Mouse (Mus musculus) heart, embryonic 15.5 days (tissue): ENCODE data around the gene Clrn3. TPM values are rescaled to one million over a fixed set of nuclear protein-coding genes. Genes with fewer than 3 reads are reported as not detected.
A peak's percentile ranks its signal among the peaks of the same experiment; 100 is the strongest.

Experiments used
- ATAC-seq: fragments of 200-750 bp; cut with Nextera tagmentation; replicated peaks from 2 replicates; pipeline ENCODE4 v1.8.0; 2017; ENCODE audit warnings: low read depth, moderate TSS enrichment; ENCODE audit not compliant: insufficient number of reproducible peaks, insufficient read depth, low FRiP score
- H3K27ac ChIP-seq: fragments of 300-500 bp; sonication (generic); 2 replicates; pipeline ENCODE4 v1.5.1; 2015; ENCODE audit warnings: mild to moderate bottlenecking, inconsistent platforms
- H3K27me3 ChIP-seq: fragments of 300-500 bp; sonication (generic); 2 replicates; pipeline ENCODE4 v1.6.1; 2015; ENCODE audit warnings: inconsistent platforms
- H3K36me3 ChIP-seq: fragments of 300-500 bp; sonication (generic); 2 replicates; pipeline ENCODE4 v1.6.1; 2015; ENCODE audit warnings: mild to moderate bottlenecking, inconsistent platforms
- H3K4me1 ChIP-seq: fragments of 300-500 bp; sonication (generic); replicated peaks from 2 replicates; pipeline ENCODE4 v1.6.1; 2015; ENCODE audit warnings: inconsistent platforms
- H3K4me2 ChIP-seq: fragments of 300-500 bp; sonication (generic); 2 replicates; pipeline ENCODE4 v1.6.1; 2015; ENCODE audit warnings: inconsistent platforms, mild to moderate bottlenecking, moderate library complexity
- H3K4me3 ChIP-seq: fragments of 300-500 bp; sonication (generic); 2 replicates; pipeline ENCODE4 v1.5.1; 2015; ENCODE audit warnings: mild to moderate bottlenecking, inconsistent platforms
- H3K9ac ChIP-seq: fragments of 300-500 bp; sonication (generic); 2 replicates; pipeline ENCODE4 v1.6.1; 2015; ENCODE audit warnings: mild to moderate bottlenecking, inconsistent platforms
- H3K9me3 ChIP-seq: fragments of 300-500 bp; sonication (generic); replicated peaks from 2 replicates; pipeline ENCODE4 v1.6.1; 2016; ENCODE audit warnings: inconsistent platforms
- WGBS: fragments of 180-500 bp; shearing (Covaris S2); methylation state at CpG from one replicate; pipeline ENCODE4 v1.1.7; 2015; ENCODE audit warnings: mixed read lengths; 5-methylcytosine and 5-hydroxymethylcytosine counted together
- polyA plus RNA-seq: library from polyadenylated mRNA; unstranded; fragments of >200 nt; fragmentation: Nextera tagmentation; extraction: Ambion mirVana; gene quantifications from 2 replicates; pipeline ENCODE4 v1.2.1, GENCODE M21; 2015

Clrn3 gene
- polyA plus RNA-seq, 1 experiment from 2014 or later, result not detected

DNA sequence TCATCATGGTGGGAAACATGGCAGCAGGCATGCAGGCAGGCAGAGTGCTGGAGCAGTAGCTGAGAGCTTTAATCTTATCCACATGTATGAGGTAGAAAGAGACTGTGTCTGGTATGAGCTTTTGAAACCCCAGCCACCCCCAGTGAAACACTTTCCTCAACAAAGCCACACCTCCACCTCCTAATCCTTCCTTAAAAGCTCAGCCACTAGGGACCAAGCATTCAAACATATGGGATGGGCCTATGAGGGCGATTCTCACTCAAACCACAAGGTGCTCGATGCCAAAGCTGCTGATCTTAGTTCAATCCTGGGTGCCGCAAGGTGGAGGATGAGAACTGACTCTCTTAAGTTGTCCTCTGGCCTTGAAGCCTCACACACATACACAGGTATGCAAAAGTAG is 25.1 kb upstream of the Clrn3 start:
- ATAC-seq, result no peak
- Histone ChIP-seq H3K27me3 (no peaks in the 10 kb centered on the region), H3K9me3 (no peaks in the 10 kb centered on the region), H3K4me1 (peaks cover 11% of the 10 kb centered on the region), H3K4me2 (no peak overlapping the region), H3K4me3 (no peak overlapping the region), H3K36me3 (no peaks in the 10 kb centered on the region), H3K27ac (no peak overlapping the region), H3K9ac (no peak overlapping the region)
- 75% methylated on average over 3 of the region's 3 CpGs for WGBS

DNA sequence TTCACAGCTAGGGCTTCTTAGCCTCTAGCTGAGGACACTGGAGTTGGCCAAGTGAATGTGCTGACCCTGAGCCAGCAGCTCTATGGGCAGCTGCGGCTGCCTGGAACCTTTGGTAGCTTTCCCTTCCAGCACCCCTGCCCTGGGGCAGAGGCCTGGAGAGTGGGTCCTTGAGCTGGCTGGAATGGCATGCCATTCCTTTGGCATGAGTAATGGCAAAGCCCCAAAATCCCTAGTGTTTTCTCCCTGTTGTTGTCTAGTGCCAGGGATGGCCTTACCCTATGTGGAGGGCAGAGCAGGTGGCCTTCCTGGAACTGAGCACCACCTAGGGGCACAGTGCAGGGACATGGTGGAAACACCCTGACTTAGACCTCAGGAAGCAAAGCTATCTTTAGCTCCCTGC is 23.1 kb upstream of the Clrn3 start:
- 15% methylated on average over 1 of the region's 1 CpGs for WGBS
- no peak overlapping the region for H3K9ac ChIP-seq
- no peaks in the 10 kb centered on the region for H3K27me3 ChIP-seq
- no peak overlapping the region for H3K4me3 ChIP-seq
- ATAC-seq, result peak; percentile 77
- no peaks in the 10 kb centered on the region for H3K36me3 ChIP-seq
- H3K27ac ChIP-seq, result peak overlapping the region; percentile 2; the same call in 1 of the 2 replicates
- H3K4me1 ChIP-seq, result peaks cover 11% of the 10 kb centered on the region
- H3K4me2 ChIP-seq, result no peak overlapping the region
- no peaks in the 10 kb centered on the region for H3K9me3 ChIP-seq

DNA sequence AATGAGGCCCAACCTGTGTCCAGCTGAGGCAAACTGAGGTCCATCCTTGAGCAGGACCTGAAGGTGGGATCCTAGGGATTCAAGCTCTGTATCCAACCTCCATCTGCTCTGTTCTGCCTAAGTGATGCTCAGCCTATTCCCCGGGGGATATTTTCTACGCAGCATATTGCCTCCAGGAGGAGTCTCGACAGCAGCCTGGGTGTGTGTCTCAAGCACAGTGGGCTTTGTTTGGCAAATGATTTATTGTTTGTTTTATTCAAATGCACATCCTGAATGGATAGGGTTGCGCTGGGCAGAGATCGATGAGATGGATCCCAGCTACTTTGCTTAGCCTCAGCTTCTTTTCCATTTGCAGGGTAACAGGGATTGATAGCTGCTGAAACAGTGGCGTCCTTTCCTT is 20.0 kb upstream of the Clrn3 start:
- 84% methylated on average over 6 of the region's 6 CpGs for WGBS
- Histone ChIP-seq H3K4me3 (no peak overlapping the region), H3K27me3 (no peaks in the 10 kb centered on the region), H3K4me2 (no peak overlapping the region), H3K36me3 (no peaks in the 10 kb centered on the region), H3K4me1 (peaks cover 11% of the 10 kb centered on the region), H3K9ac (no peak overlapping the region), H3K27ac (no peak overlapping the region), H3K9me3 (no peaks in the 10 kb centered on the region)
- ATAC-seq, result no peak

DNA sequence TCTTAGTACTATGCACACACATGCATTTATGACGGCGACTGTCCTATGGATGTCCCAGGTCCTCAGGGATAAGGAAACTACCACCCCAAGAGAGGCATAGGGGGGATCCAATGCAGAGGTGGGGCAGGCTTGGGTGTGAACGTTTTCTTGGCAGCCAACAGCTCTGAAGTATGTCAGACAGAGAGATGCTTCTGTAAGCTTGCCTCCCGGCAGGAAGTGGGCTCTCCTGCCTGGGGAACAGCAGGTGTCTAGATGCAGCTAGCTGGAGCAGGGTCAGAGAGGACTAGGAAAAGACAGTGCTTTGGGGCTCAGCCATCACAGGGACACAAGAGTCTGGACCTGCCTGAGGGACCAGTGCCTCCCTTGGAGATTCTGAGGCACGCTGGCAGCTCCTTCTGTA is 18.1 kb upstream of the Clrn3 start:
- WGBS, result 49% methylated on average over 5 of the region's 5 CpGs
- no peaks in the 10 kb centered on the region for H3K36me3 ChIP-seq
- H3K9ac ChIP-seq, result no peak overlapping the region
- no peak overlapping the region for H3K27ac ChIP-seq
- ATAC-seq, result no peak
- 0 out of 2 replicates have a peak, but pooled peaks cover 3% of the 10 kb centered on the region for H3K27me3 ChIP-seq
- no peak overlapping the region for H3K4me3 ChIP-seq
- peaks cover 8% of the 10 kb centered on the region for H3K4me1 ChIP-seq
- no peak overlapping the region for H3K4me2 ChIP-seq
- H3K9me3 ChIP-seq, result no peaks in the 10 kb centered on the region

DNA sequence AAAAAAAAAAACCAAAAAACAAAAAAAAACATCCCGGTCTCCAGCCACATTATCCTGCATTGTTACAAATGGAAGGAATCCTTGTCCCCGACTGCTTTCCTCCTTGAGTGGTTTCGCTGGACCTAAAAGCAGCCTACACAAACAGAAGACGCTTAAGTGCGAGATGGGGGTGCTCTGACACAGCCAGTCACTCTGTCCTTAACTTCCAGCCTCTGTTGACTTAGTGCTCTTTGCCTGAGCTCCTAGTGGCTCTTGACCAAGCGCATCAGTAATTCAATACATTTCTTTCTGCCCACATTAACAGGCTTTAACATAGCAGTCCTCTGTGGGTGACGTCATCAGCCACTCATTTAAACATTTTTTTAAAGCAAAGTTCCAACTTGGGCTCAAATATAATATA is 17.5 kb upstream of the Clrn3 start:
- no peak overlapping the region for H3K4me3 ChIP-seq
- H3K4me1 ChIP-seq, result peaks cover 2% of the 10 kb centered on the region
- no peak overlapping the region for H3K9ac ChIP-seq
- H3K27me3 ChIP-seq, result 0 out of 2 replicates have a peak, but pooled peaks cover 3% of the 10 kb centered on the region
- ATAC-seq, result no peak
- no peak overlapping the region for H3K27ac ChIP-seq
- 55% methylated on average over 7 of the region's 7 CpGs for WGBS
- H3K36me3 ChIP-seq, result no peaks in the 10 kb centered on the region
- no peaks in the 10 kb centered on the region for H3K9me3 ChIP-seq
- H3K4me2 ChIP-seq, result no peak overlapping the region

DNA sequence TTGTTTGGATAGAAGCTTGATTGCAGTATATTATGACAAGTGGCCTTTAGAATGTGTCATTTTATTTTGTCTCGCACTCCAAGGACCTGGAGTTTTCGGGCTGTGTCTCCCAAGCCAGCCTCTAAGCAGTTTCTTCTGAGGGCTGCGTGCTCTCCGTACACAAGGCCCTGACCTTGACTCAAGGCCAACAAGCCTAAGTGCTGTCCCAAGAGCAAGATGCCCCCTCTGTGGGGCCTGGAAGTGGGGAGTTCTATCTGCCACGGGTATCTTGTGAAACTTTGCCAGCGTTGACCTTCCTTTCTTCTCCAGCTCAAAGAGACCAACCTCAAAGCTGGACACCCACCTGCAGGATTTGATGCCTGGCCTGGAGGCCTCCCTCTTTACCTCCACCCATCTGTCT is 15.9 kb upstream of the Clrn3 start:
- Histone ChIP-seq H3K9ac (no peak overlapping the region), H3K9me3 (no peaks in the 10 kb centered on the region), H3K4me2 (no peak overlapping the region), H3K27me3 (peaks cover 9% of the 10 kb centered on the region; the same call in 1 of the 2 replicates), H3K36me3 (no peaks in the 10 kb centered on the region), H3K4me1 (no peaks in the 10 kb centered on the region), H3K4me3 (no peak overlapping the region), H3K27ac (no peak overlapping the region)
- WGBS, result 81% methylated on average over 6 of the region's 6 CpGs
- ATAC-seq, result no peak

DNA sequence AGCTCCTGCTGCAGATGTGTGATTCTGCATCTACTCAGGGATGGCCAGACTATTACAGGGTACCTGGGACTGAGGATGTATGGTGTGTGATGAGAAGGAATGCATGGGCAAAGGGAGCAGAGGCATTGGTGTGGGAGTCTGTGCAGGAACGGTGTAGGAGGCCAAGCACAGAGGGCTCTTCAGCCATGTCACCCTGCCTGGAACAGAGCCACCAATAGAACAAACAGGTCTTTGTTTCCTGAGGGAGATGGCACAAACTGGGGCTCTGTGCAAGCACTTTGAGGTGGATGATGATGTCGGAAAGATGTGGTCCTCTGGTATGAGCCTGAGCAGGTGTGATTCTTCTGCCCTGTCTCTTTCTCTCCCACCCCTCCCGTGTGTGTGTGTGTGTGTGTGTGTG is 14.6 kb upstream of the Clrn3 start:
- no peak for ATAC-seq
- 64% methylated on average over 3 of the region's 3 CpGs for WGBS
- Histone ChIP-seq H3K4me1 (peaks cover 6% of the 10 kb centered on the region), H3K4me2 (no peak overlapping the region), H3K9ac (no peak overlapping the region), H3K4me3 (no peak overlapping the region), H3K36me3 (no peaks in the 10 kb centered on the region), H3K27me3 (peaks cover 21% of the 10 kb centered on the region), H3K27ac (no peak overlapping the region), H3K9me3 (no peaks in the 10 kb centered on the region)

DNA sequence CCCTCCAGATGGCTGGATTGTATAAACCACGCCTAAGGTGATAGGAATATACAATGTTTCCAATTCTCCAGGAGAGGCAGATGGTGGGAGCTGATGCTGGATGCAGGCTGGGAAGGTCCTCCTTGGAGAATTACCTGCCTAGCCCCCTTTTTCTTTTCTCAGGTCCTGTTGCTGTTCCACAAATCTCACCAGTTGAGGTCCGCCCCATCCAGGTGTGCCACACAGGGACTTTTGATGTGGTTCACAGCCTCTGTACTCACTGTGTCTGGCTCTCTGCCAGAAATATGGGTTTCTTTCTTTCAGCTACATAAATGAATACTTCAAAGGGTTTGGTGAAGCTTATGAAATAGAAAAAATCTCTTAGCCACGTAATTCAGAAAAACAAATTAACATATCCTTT is 13.8 kb upstream of the Clrn3 start:
- H3K9ac ChIP-seq, result no peak overlapping the region
- no peak overlapping the region for H3K4me2 ChIP-seq
- no peak overlapping the region for H3K27ac ChIP-seq
- H3K9me3 ChIP-seq, result no peaks in the 10 kb centered on the region
- peaks cover 9% of the 10 kb centered on the region for H3K4me1 ChIP-seq
- H3K27me3 ChIP-seq, result peaks cover 24% of the 10 kb centered on the region
- ATAC-seq, result no peak
- H3K4me3 ChIP-seq, result no peak overlapping the region
- 69% methylated on average over 3 of the region's 3 CpGs for WGBS
- no peaks in the 10 kb centered on the region for H3K36me3 ChIP-seq

DNA sequence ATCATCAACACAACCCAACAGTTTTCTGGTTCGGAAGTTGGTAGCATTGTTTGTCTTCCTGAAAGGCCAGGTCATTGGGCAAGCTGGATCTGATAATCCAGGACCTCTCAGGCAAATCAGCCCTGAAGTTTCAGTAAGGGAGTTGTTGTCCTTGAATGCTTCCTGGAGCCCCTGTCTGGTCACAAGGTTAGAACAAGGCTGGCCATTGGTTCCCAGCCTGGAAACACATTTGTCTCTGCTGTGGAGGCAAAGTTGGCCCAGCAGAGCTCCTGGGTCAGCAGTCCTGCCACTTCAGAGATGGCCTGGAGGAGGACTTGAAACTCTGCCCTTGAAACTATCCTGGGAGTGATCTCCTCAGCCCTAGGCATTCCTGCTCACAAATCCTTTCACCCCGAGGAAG is 11.0 kb upstream of the Clrn3 start:
- peaks cover 9% of the 10 kb centered on the region for H3K4me1 ChIP-seq
- H3K27ac ChIP-seq, result no peak overlapping the region
- H3K9ac ChIP-seq, result no peak overlapping the region
- no peaks in the 10 kb centered on the region for H3K36me3 ChIP-seq
- no peak for ATAC-seq
- H3K9me3 ChIP-seq, result no peaks in the 10 kb centered on the region
- H3K4me2 ChIP-seq, result no peak overlapping the region
- 67% methylated on average over 2 of the region's 2 CpGs for WGBS
- peaks cover 31% of the 10 kb centered on the region for H3K27me3 ChIP-seq
- no peak overlapping the region for H3K4me3 ChIP-seq

DNA sequence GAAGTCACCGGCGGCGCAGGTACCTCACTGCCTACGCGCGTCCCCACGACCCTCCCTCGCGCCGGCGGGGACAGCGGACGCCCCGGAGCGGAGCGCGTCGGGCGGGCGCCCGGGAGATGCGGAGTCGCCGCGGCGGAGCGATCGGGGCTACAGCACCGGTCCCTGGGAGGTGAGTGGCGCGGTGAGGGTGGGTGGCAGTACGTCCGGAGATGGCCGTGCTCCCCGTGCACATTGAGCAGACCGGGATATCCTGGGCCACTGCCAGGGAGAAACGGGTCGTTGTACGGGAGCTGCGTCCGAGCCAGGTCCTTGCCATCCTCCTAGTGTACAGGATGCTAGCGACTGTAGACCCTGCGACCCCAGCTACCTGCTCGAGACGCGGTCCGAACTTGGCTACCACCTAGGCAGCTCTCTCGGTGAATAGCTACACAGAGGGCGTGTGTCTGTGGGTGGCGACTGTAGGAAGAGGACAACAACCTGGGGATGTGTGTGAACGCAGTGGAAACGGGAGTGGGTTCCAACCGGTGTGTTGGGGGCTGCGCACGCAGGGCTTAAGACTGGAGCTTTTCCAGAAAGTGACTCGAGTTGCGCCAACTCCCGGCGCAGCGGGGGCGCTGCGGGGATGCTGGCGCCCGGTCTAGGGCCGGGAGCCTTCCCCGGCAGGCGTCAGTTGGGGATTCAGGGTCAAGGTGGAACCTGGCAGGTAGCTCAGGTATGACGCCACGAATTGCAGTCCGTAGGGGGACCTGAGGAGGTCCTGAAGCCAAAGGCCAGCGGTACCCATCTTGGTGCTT is 9.7 kb upstream of the Clrn3 start:
- ATAC-seq, result peak; percentile 28
- Histone ChIP-seq H3K9ac (peak overlapping the region; percentile 58), H3K27me3 (peaks cover 31% of the 10 kb centered on the region), H3K27ac (no peak overlapping the region), H3K4me1 (peaks cover 9% of the 10 kb centered on the region), H3K4me2 (peak overlapping the region; percentile 97), H3K36me3 (no peaks in the 10 kb centered on the region), H3K9me3 (no peaks in the 10 kb centered on the region), H3K4me3 (peak overlapping the region; percentile 67)
- 2% methylated on average over 71 of the region's 71 CpGs for WGBS

DNA sequence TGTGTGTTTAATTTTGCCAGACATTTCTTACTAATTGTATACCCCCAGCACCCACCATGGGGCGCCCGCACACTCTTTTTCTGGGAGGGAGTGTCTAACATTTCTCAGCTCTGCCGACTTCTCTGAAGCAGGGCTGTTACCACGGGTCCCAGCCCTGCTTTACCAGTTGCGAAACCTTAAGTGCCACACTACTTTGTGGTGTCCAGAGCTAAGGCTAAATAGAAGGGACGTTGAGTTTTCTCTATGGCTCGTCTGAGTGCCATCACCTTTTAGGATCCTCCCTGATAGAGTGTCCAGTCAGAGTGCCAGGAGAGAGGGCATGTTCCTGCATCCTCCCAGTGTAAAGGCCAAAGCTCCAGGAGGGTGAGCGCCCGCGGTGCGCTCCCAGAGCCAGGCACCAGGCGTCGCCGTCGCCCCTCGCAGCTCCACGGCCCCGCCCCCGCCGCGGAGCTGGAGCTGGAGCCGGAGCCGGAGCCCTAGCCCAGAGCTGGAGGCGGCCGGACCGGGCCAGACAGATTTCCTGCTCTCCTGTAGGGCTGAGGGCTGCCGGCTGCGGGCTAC is 9.0 kb upstream of the Clrn3 start, which contains the start of gene Ptpre:
Gene Ptpre, plus strand, starts transcription at position 141 of the 561 bp plus-strand sequence.
- Histone ChIP-seq H3K4me3 (peak within 1 kb of the TSS; percentile 67), H3K27ac (no peak within 1 kb of the TSS), H3K9ac (peak within 1 kb of the TSS; percentile 58), H3K27me3 (peaks cover 31% of the 10 kb centered on the region), H3K36me3 (no peaks in the 10 kb centered on the region), H3K9me3 (no peaks in the 10 kb centered on the region), H3K4me1 (peaks cover 9% of the 10 kb centered on the region), H3K4me2 (peak within 1 kb of the TSS; percentile 97)
- 3% methylated on average over 28 of the region's 28 CpGs for WGBS
- peak; percentile 90 for ATAC-seq

DNA sequence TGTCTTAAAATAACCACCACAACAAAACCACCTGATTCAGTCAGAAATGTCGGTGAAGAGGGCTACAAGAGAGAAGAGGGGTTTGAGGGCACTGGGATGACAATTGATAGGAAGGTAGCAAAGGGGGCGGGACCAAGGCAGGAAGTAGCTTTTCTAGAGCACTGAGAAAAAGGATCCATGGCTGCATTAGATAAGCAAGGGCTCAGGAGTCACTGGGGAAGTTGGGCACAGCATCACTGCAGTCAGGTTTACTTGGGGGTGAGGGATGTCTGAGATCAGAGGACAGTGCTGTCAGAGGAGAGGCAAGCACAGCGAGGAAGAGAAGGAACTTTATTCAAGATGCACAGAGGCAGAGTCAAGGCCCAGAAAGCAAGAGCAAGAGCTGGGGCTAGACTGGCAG is 7.5 kb upstream of the Clrn3 start:
- H3K4me1 ChIP-seq, result peaks cover 9% of the 10 kb centered on the region
- no peak overlapping the region for H3K4me3 ChIP-seq
- H3K27me3 ChIP-seq, result peaks cover 28% of the 10 kb centered on the region
- no peak for ATAC-seq
- no peak overlapping the region for H3K9ac ChIP-seq
- no peak overlapping the region for H3K4me2 ChIP-seq
- 76% methylated on average over 3 of the region's 3 CpGs for WGBS
- no peaks in the 10 kb centered on the region for H3K9me3 ChIP-seq
- no peak overlapping the region for H3K27ac ChIP-seq
- H3K36me3 ChIP-seq, result no peaks in the 10 kb centered on the region
